Mouse (Mus musculus) midbrain, embryonic 14.5 days (tissue): ENCODE measurements around the gene Smcp. TPM values are rescaled to one million over a fixed set of nuclear protein-coding genes. Genes with fewer than 3 reads are reported as not detected.

Experiments used
- ATAC-seq: fragments of 200-750 bp; cut with Nextera tagmentation; 2 replicates; pipeline ENCODE4 v1.8.0; 2017; ENCODE audit warnings: moderate number of reproducible peaks, moderate library complexity; ENCODE audit not compliant: low FRiP score, low TSS enrichment
- DNase-seq: peaks from one replicate; pipeline ENCODE4 v3.0.0-alpha.2; 2015
- H3K27ac ChIP-seq: fragments of 300-500 bp; sonication (generic); replicated peaks from 2 replicates; pipeline ENCODE4 v1.5.1; 2014; ENCODE audit warnings: mild to moderate bottlenecking, low read depth, low read length, moderate library complexity
- H3K27me3 ChIP-seq: fragments of 300-500 bp; sonication (generic); 2 replicates; pipeline ENCODE4 v1.6.1; 2014; ENCODE audit warnings: low read length, control low read depth, mixed read lengths; ENCODE audit not compliant: control insufficient read depth, insufficient read depth
- H3K36me3 ChIP-seq: fragments of 300-500 bp; sonication (generic); 2 replicates; pipeline ENCODE4 v1.6.1; 2014; ENCODE audit warnings: low read length, control low read depth; ENCODE audit not compliant: control insufficient read depth, insufficient read depth
- H3K4me1 ChIP-seq: fragments of 300-500 bp; sonication (generic); 2 replicates; pipeline ENCODE4 v1.6.1; 2014; ENCODE audit warnings: mild to moderate bottlenecking, antibody characterized with exemption, low read length, control low read depth; ENCODE audit not compliant: control insufficient read depth, insufficient read depth
- H3K4me2 ChIP-seq: fragments of 300-500 bp; sonication (generic); 2 replicates; pipeline ENCODE4 v1.6.1; 2014; ENCODE audit warnings: mild to moderate bottlenecking, low read length, moderate library complexity
- H3K4me3 ChIP-seq: fragments of 300-500 bp; sonication (generic); replicated peaks from 2 replicates; pipeline ENCODE4 v1.5.1; 2014; ENCODE audit warnings: low read depth, low read length
- H3K9ac ChIP-seq: fragments of 300-500 bp; sonication (generic); replicated peaks from 2 replicates; pipeline ENCODE4 v1.6.1; 2014; ENCODE audit warnings: mild to moderate bottlenecking, low read length, moderate library complexity
- H3K9me3 ChIP-seq: fragments of 300-500 bp; sonication (generic); 2 replicates; pipeline ENCODE4 v1.6.1; 2016; ENCODE audit warnings: low read length, control low read depth, mixed read lengths; ENCODE audit not compliant: control insufficient read depth
- WGBS: fragments of 180-500 bp; shearing (Covaris S2); extraction: QIAGEN DNeasy Blood & Tissue Kit; methylation state at CpG from one replicate; pipeline ENCODE4 v1.1.7; 2014; 5-methylcytosine and 5-hydroxymethylcytosine counted together
- polyA plus RNA-seq: library from polyadenylated mRNA; unstranded; fragments of >200 nt; fragmentation: Nextera tagmentation; extraction: Ambion mirVana; gene quantifications from 2 replicates; pipeline ENCODE4 v1.2.1, GENCODE M21; 2014

The Smcp gene
- polyA plus RNA-seq, 1 experiment from 2014 or later: not detected

DNA sequence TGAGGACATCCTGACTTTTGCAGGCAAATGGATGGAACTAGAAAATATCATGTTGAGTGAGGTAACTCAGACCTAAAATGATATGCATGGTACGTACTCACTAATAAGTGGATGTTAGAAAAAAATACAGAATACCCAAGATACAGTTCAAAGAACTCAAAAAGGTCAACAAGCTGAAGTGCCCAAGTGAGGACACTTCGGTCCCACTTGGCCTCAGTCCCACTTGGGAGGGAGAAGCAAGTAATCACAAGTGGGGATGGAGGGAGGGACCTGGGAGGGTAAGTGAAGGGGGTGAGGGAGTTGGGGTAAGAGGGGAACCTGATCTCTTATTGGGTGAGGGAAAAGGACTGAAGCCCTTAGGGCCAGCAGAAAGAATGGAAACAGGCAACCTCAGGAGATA lies 20.0 kb downstream of the Smcp start:
- WGBS: 87% methylated on average over 2 of the region's 2 CpGs
- no peak overlapping the region for H3K9ac ChIP-seq
- no peaks in the 10 kb centered on the region for H3K36me3 ChIP-seq
- DNase-seq (no peak), ATAC-seq (no peak)
- H3K4me2 ChIP-seq: no peak overlapping the region
- no peaks in the 10 kb centered on the region for H3K27me3 ChIP-seq
- no peak overlapping the region for H3K27ac ChIP-seq
- H3K9me3 ChIP-seq: no peaks in the 10 kb centered on the region
- H3K4me1 ChIP-seq: no peaks in the 10 kb centered on the region
- H3K4me3 ChIP-seq: no peak overlapping the region

DNA sequence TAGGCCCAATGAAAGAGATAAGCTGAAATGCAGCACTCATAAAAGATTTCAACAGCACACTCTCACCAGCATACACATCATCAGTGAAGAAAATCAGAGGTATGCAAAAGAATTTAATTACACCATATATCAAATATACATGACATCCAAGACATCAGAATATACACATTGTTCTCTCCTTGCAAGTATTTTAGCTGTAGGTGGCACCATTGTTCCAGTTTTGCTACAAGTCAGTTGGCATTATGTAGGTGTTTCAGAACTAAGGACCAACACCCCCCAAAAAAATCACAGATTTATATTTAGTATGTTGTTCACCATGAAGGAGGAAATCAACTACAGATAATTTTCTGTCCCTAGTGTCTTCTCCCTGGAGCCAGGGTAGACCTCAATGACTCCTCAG lies 23.4 kb downstream of the Smcp start:
- no peaks in the 10 kb centered on the region for H3K9me3 ChIP-seq
- H3K36me3 ChIP-seq: no peaks in the 10 kb centered on the region
- H3K9ac ChIP-seq: no peak overlapping the region
- ATAC-seq: no peak
- no peaks in the 10 kb centered on the region for H3K4me1 ChIP-seq
- H3K4me2 ChIP-seq: no peak overlapping the region
- DNase-seq: peak; percentile 41
- H3K27ac ChIP-seq: no peak overlapping the region
- no peaks in the 10 kb centered on the region for H3K27me3 ChIP-seq
- no peak overlapping the region for H3K4me3 ChIP-seq

DNA sequence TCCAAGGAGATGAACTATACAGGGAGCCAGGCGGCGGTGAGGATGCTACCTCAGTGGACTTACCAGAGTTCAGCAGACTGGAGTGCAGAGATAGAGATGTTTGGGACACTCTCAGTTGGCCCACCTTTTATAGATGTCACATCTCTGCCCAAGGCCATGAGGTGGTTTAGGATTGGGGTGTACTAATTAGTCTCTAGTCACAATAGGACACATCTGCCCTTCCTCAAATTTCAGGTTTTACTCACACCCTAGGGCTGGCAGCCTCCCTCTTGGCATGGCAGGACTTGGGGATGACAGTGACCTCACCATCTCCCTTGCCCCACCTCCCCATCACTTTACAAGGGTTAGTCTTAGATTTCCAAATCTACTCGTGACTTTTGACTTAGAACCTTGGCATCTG lies 54.4 kb downstream of the Smcp start, which contains the start of gene 2310046K23Rik:
TSS of gene 2310046K23Rik (minus strand) at position 101 of the 400 bp plus-strand sequence.
- no peak for DNase-seq
- Histone ChIP-seq H3K27ac (no peak within 1 kb of the TSS), H3K4me2 (no peak within 1 kb of the TSS), H3K36me3 (no peaks in the 10 kb centered on the region), H3K4me3 (no peak within 1 kb of the TSS), H3K9me3 (no peaks in the 10 kb centered on the region), H3K4me1 (no peaks in the 10 kb centered on the region), H3K9ac (no peak within 1 kb of the TSS), H3K27me3 (no peaks in the 10 kb centered on the region)
- ATAC-seq: no peak
- 94% methylated on average over 3 of the region's 3 CpGs for WGBS

Other genes with a start within 250 kb of the Smcp start
- not detected in 2 replicates for gene Sprr2d, start 249.9 kb downstream of the Smcp start, polyA plus RNA-seq
- not detected in 2 replicates for gene Sprr2e, start 236.9 kb downstream of the Smcp start, polyA plus RNA-seq
- gene Sprr2f, start 223.8 kb downstream of the Smcp start, polyA plus RNA-seq: not detected in 2 replicates
- not detected in 2 replicates for gene Sprr2h, start 203.3 kb downstream of the Smcp start, polyA plus RNA-seq
- gene Sprr2i, start 181.0 kb downstream of the Smcp start, polyA plus RNA-seq: not detected in 2 replicates
- gene Sprr2j-ps, start 170.9 kb downstream of the Smcp start, polyA plus RNA-seq: not detected in 2 replicates
- 6.2 and 6.3 TPM in 2 replicates for gene Gm9774, start 159.6 kb downstream of the Smcp start, polyA plus RNA-seq
- not detected in 2 replicates for gene Sprr2k, start 156.4 kb downstream of the Smcp start, polyA plus RNA-seq
- not detected in 2 replicates for gene Sprr1b, start 150.2 kb downstream of the Smcp start, polyA plus RNA-seq
- gene Sprr3, start 130.3 kb downstream of the Smcp start, polyA plus RNA-seq: not detected in 2 replicates
- not detected in 2 replicates for gene Sprr1a, start 103.1 kb downstream of the Smcp start, polyA plus RNA-seq
- gene Sprr4, start 88.5 kb downstream of the Smcp start, polyA plus RNA-seq: not detected in 2 replicates
- not detected in 2 replicates for gene 2310046K23Rik, start 54.5 kb downstream of the Smcp start, polyA plus RNA-seq
- not detected in 2 replicates for gene Ivl, start 15.3 kb downstream of the Smcp start, polyA plus RNA-seq
- gene 2210017I01Rik, start 18.5 kb upstream of the Smcp start, polyA plus RNA-seq: not detected in 2 replicates
- not detected in 2 replicates for gene Lce6a, start 32.7 kb upstream of the Smcp start, polyA plus RNA-seq
- not detected in 2 replicates for gene Lce1a1, start 59.3 kb upstream of the Smcp start, polyA plus RNA-seq
- not detected in 2 replicates for gene Lce1b, start 67.9 kb upstream of the Smcp start, polyA plus RNA-seq
- gene Lce1a2, start 81.3 kb upstream of the Smcp start, polyA plus RNA-seq: not detected in 2 replicates
- gene Lce1c, start 90.2 kb upstream of the Smcp start, polyA plus RNA-seq: not detected in 2 replicates
- not detected in 2 replicates for gene Lce1d, start 98.2 kb upstream of the Smcp start, polyA plus RNA-seq
- not detected in 2 replicates for gene Lce1e, start 120.1 kb upstream of the Smcp start, polyA plus RNA-seq
- gene Lce1f, start 131.4 kb upstream of the Smcp start, polyA plus RNA-seq: not detected in 2 replicates
- not detected in 2 replicates for gene Gm38119, start 150.1 kb upstream of the Smcp start, polyA plus RNA-seq
- not detected in 2 replicates for gene Lce1g, start 163.3 kb upstream of the Smcp start, polyA plus RNA-seq
- not detected in 2 replicates for gene Lce1h, start 176.1 kb upstream of the Smcp start, polyA plus RNA-seq
- gene Lce1i, start 189.9 kb upstream of the Smcp start, polyA plus RNA-seq: not detected in 2 replicates
- not detected in 2 replicates for gene Lce1j, start 201.5 kb upstream of the Smcp start, polyA plus RNA-seq
- not detected in 2 replicates for gene Lce1k, start 218.9 kb upstream of the Smcp start, polyA plus RNA-seq
- not detected in 2 replicates for gene Kprp, start 238.2 kb upstream of the Smcp start, polyA plus RNA-seq